Mouse (Mus musculus): ENCODE measurements around the gene Gtf2ird1. TPM values are rescaled to one million over a fixed set of nuclear protein-coding genes. Genes with fewer than 3 reads are reported as not detected.
"Not testable (repeated sequence)": the region's sequence is repeated elsewhere in the genome, so short reads cannot be mapped to it uniquely, and the experiment has no call there.

The Gtf2ird1 gene
- total RNA-seq, 2 experiments from 2014 or later = 14.6 to 21.5 TPM

DNA sequence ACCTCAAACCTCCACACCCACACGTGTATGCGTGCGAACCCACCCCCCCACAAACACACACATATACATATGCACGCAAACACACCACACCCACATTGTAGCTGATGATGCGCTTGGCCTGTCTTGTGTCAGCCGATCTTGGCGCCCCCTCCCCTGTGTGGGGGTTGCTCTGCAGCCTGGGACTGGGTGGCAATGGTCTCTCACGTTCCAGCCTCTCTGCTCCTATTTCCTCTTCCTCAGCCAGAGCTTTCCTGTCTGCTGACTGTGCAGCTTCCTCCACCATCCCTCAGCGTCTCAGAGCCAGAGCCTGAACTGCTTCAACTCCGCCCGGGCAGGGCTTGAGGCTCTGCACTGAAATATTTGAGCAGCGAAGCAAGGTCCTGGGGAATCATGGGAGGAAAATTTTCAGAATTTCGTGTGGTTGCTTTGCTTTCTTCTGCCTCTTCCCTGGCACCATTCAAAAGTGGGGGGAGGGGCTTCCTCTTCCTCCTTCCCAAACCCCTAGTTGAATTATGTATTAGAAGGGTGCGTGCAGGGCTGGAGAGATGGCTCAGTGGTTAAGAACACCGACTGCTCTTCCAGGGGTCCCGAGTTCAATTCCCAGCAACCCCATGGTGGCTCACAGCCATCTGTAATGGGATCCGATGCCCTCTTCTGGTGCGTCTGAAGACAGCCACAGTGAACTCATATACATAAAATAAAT, 113.9 kb downstream of the Gtf2ird1 start:
- no peak; the same call in 1 of the 2 replicates for TF ChIP-seq CTCF (IDR thresholded peaks at IDR 0.05)
- H3K27ac ChIP-seq = no peak overlapping the region
- peak overlapping the region; percentile 45 for H3K4me3 ChIP-seq
- intact Hi-C loops (cut with DNase I) = loop anchor here (5.0 kb wide), 1 partner anchor 115 kb away; the partner anchor contains the start of gene Ncf1
- peak; percentile 33 for DNase-seq

DNA sequence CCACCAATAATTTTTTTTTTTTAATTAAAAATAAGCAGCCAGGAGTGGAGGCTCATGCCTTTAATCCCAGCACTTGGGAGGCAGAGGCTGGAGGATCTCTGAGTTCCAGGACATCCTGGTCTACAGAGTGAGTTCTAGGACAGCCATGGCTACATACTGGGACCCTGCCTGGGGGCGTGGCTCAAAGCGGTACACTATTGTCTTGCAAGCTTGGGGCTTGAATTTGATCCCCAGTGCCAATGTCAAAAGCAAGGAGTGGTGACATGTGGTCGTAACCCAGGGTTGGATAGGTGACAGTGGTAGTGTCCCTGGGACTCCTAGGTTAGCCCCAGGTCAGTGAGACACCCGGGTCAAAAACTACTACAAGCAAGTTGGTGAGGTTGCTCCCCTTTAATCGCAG, 114.8 kb downstream of the Gtf2ird1 start:
- H3K27ac ChIP-seq = no peak overlapping the region
- H3K4me3 ChIP-seq = no peak overlapping the region
- TF ChIP-seq CTCF (IDR thresholded peaks at IDR 0.05) = no peak
- intact Hi-C loops (cut with DNase I) = loop anchor here (2.0 to 5.0 kb wide), 2 partner anchors 114 to 163 kb away; partner anchors contain the start of gene Ncf1
- no peak for DNase-seq

DNA sequence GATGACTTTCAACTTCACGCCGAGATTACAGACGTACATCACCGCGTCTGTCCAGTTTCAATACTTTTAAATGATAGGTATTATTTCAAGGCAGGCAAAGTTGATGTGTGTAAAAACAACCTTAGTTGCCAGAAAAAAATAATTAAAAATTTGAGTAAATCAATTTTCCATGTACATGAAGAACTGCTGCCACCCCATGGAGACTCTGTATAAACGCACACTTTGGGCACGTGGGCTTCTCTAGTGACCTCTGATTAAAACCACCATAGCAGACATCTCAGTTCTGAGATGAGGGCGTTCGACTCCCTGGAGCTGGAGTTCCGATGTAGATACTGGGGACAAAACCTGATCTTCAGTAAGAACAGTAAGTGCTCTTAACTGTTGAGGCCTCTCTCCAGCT, 115.2 kb downstream of the Gtf2ird1 start:
- TF ChIP-seq CTCF (IDR thresholded peaks at IDR 0.05) = peak; percentile 68
- intact Hi-C loops (cut with DNase I) = loop anchor here (2.0 to 5.0 kb wide), 2 partner anchors 114 to 163 kb away; partner anchors contain the start of gene Ncf1

DNA sequence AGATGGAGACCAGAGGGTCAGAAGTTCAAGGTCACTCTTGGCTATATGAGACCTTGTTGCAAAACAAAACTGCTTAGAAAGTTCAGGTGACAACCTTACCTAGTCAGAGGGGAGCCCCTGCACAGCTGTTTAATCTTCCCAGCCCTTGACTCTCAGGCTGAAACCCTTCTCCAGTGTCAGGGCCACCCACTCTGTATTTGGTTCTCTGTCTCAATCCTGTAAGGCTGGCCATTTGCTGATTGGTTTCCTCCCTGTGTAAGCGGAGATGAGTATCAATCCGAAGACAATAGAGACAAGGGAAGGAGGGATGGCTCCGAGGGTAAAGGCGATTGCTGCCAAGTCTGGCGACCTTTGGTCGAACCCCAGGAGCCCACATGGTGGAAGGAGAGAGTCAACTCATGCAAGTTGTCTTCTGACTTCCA, 116.4 kb downstream of the Gtf2ird1 start:
- Histone ChIP-seq H3K4me3 (no peak overlapping the region), H3K27ac (no peak overlapping the region)
- DNase-seq = no peak
- intact Hi-C loops (cut with DNase I) = loop anchor here (2.0 to 5.0 kb wide), 2 partner anchors 113 to 161 kb away; partner anchors contain the start of gene Ncf1
- no peak for TF ChIP-seq CTCF (IDR thresholded peaks at IDR 0.05)

More for the DNA sequence above, 115.2 kb downstream of the Gtf2ird1 start:
- no peak for DNase-seq
- no peak overlapping the region for H3K27ac ChIP-seq
- H3K4me3 ChIP-seq = no peak overlapping the region

DNA sequence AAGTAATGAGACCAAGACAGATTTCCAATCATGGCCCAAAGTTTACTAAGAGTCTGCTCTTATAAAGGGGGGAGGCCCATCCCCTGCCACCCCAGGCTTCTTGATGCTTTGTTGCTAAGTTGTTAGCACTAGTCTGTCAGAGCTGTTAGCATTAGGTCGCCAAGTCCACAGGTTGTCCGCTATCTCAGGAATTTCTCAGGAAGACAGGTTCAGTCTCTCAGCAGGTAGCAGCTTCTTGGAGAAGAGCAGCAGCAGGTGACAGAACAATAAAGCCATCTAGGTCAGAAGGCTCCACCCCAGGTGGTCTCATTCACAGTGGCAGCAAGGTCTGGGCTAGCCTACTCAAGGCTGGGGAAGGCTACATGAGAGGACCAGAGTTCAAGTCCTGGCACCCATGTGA, 119.5 kb downstream of the Gtf2ird1 start:
- intact Hi-C loops (cut with DNase I); H3K27ac ChIP-seq; DNase-seq; H3K4me3 ChIP-seq: not testable (repeated sequence)

DNA sequence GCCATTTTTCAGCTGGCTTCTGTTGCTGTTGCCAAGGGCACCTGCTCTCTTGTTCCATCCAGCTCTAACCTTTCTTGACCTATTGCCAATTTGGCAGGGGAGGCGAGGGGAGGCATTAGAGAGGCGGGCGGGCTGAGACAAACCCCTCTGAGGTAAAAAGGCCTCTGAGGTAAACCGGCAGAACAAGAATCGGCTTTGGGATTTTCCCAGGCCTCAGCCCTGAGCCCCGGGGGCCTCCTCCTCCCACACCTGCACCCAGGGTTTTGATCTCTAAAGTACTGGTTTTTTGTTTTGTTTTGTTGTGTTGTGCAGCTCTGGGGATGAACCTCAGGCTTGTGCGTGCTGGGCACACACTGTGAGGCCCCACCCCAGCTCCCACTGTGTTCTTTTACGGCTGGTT, 123.8 kb downstream of the Gtf2ird1 start:
- no peak overlapping the region for H3K27ac ChIP-seq

DNA sequence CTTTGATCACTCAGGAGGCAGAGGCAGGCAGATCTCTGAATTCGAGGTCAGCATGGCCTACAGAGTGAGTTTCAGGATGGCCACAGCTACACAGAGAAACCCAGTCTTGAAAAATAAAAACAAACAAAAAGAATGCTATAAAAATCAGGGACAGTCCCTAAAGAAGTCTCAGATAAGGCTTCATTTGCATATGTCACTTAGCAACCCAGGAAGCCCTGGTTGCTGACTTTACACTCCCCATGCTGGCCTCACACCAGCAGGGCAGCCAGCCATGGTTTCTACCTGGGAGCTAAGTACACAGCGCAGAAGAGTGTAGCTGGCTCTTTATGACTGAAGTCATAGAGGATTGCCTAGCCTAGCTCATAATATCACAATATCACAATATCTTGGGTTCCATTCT, 126.4 kb downstream of the Gtf2ird1 start:
- no peak for DNase-seq
- no peak for TF ChIP-seq CTCF (IDR thresholded peaks at IDR 0.05)
- H3K4me3 ChIP-seq = no peak overlapping the region
- no peak overlapping the region for H3K27ac ChIP-seq
- intact Hi-C loops (cut with DNase I) = no loop called here

More for the DNA sequence above, 123.8 kb downstream of the Gtf2ird1 start:
- no peak for DNase-seq
- TF ChIP-seq CTCF (IDR thresholded peaks at IDR 0.05) = no peak
- intact Hi-C loops (cut with DNase I) = no loop called here
- no peak overlapping the region for H3K4me3 ChIP-seq

DNA sequence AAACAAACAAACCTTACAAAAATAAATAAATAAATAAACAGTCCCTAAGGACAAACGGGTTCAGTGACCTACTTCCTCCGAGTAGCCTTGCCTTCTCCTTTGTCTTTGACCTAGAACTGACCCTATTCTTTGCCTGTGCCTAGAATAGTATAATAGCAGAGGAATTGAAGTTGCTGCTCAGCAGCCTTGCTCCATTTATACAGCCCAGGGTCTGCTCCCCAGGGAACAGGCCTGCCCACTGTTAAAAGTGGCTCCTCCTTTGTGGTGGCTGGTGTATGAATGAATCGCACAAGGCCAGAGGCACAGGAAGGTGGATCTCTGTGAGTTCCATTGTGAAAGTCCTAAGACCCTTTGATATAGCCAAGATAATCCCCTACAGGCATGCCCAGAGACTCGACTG, 127.2 kb downstream of the Gtf2ird1 start:
- DNase-seq = no peak
- intact Hi-C loops (cut with DNase I) = no loop called here
- Histone ChIP-seq H3K27ac (no peak overlapping the region), H3K4me3 (no peak overlapping the region)
- TF ChIP-seq CTCF (IDR thresholded peaks at IDR 0.05) = no peak

DNA sequence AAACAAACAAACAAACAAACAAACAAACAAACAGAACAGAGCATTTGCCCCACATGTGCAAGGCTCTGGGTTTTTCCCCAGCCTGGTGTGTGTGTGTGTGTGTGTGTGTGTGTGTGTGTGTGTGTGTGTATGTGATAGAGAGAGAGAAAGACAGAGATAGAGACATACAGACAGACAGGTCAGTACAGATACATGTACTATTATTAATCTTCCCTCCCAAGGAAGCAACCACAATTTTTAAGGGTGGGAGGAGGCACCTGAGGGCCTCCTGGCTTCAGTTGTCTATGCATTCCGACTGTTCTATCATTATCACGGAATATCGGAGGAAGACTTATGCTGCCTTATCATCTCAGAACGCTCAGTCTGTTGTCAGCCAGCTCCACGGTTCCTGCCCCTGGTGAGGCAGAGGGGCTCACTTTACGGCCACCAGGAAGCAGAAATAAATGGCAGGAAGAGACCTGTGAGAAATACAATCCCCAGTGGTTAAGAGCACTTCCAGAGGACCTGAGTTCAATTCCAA, 128.0 kb downstream of the Gtf2ird1 start:
- intact Hi-C loops (cut with DNase I) = no loop called here
- Histone ChIP-seq H3K27ac (no peak overlapping the region), H3K4me3 (no peak overlapping the region)
- DNase-seq = no peak
- no peak for TF ChIP-seq CTCF (IDR thresholded peaks at IDR 0.05)

DNA sequence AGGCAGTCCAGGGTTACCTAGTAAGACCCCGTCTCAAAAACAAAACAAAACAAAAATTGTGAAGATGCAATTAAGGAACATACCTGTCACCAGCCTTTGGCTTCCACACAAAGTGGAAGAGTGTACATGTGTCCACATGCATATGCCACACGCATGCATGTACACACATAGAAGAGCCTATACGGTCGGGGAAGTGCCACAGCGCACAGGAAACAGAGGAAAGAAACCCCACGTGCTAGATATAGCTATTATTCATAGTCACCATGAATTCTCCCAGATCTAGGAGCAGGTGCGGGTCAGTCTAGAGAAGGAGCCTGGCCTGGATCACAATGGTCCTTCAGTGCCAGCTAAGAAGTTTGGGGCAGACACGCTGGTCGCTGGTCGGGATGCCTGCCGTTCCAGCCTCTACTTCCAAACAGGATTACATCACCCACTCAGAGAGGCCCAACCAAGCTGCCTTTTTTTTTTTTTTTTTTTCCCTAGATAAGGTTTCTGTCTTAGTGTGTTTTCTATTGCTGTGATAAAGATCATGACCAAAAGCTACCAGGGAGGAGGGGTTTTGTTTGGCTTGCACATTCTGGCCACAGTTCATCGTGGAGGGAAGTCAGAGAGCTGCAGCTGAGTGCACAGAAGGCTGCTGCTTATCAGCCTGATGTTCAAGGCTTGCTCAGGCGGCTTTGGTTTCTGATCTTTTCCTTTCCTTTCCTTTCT, 130.5 kb downstream of the Gtf2ird1 start:
- intact Hi-C loops (cut with DNase I) = no loop called here
- H3K27ac ChIP-seq = no peak overlapping the region

DNA sequence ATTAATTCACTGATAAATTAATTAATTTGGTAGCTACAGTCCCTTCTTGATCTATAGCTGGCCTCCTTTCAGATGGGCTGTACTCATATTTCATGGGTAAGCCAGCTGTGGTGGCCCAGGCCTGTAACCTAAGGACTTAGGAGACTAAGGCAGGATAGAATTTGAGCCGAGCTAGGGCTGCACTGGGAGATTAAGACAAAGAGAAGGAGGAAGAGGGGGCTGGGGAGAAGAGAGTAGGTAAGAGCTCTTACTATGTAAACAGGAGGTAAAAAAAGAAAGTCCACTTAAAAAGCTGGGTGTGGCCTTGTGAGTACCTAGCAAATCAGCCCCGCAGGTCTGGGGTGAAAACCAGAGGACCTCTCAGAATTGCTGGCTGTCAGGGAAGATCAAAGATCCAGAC, 132.6 kb downstream of the Gtf2ird1 start:
- TF ChIP-seq CTCF (IDR thresholded peaks at IDR 0.05) = no peak
- Histone ChIP-seq H3K4me3 (no peak overlapping the region), H3K27ac (no peak overlapping the region)
- DNase-seq = no peak
- intact Hi-C loops (cut with DNase I) = no loop called here

More for the DNA sequence above, 130.5 kb downstream of the Gtf2ird1 start:
- no peak for DNase-seq
- TF ChIP-seq CTCF (IDR thresholded peaks at IDR 0.05) = no peak
- no peak overlapping the region for H3K4me3 ChIP-seq

DNA sequence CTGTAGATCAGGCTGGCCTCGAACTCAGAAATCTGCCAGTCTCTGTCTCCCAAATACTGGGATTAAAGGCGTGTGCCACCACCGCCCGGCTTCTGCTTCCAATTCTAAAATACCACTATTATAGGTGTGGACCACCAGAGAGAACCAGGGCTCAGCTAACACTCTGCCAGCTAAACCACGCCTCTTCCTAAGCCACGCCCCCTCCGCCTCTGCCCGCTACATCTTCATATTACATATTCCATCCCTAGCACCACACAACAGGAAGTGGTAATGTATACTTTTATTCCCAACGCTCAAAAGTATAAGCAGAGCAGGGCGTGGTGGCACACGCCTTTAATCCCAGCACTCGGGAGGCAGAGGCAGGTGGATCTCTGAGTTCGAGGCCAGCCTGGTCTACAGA, 133.2 kb downstream of the Gtf2ird1 start:
- H3K27ac ChIP-seq = no peak overlapping the region
- H3K4me3 ChIP-seq = no peak overlapping the region
- TF ChIP-seq CTCF (IDR thresholded peaks at IDR 0.05) = no peak
- intact Hi-C loops (cut with DNase I) = no loop called here
- DNase-seq = no peak

DNA sequence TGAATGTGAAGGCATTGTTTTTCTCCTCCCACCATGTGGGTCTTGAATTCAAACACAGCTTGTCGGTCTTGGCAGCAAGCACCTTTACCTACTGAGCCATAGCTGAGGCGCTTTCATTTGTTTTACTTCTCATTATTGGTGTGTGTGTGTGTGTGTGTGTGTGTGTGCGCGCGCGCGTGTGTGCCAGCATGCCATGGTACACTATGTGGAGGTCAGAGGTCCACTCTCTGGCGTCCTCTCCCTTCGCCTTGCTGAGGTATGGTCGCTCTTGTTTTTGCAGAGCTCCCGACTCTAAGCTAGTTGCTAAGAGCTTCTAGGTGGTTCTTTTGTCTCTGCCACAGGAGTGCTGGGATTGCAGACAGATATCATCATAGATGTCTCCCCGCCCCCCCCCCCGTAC, 134.2 kb downstream of the Gtf2ird1 start:
- Histone ChIP-seq H3K4me3 (no peak overlapping the region), H3K27ac (no peak overlapping the region)
- intact Hi-C loops (cut with DNase I) = no loop called here
- no peak for TF ChIP-seq CTCF (IDR thresholded peaks at IDR 0.05)
- no peak for DNase-seq

Measured in gastrocnemius, adult 2 months (tissue).